Mouse (Mus musculus): Measurements from ENCODE around the gene Naa38. TPM values are rescaled to one million over a fixed set of nuclear protein-coding genes. Genes with fewer than 3 reads are reported as not detected.

The Naa38 gene
- total RNA-seq, 2 experiments from 2014 or later: 79.5 to 87.9 TPM

DNA sequence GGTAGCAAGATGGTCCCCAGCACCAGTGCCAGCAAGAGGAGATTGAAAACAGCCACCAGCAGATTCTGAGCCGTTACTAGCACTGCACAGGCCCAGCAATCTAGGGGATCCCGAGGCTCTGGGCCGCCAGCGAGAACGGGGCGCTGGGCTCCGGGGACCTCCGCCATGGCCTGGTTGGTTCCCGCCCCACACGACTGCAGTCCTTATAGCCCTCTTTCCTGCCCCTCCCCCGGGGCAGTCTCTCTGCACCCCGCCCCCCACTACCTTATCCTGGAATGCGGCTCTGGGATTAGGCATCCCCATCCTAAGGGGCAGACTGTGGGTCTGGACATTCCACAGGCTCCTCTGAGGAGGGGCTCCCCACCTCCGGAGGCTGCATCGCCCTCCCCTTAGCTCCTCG, 2.8 kb downstream of the Naa38 start, which contains the start of gene Tmem88:
Gene Tmem88, minus strand, starts transcription at position 176 of the 400 bp plus-strand sequence.
- peak; percentile 54 for DNase-seq
- intact Hi-C loops (cut with DNase I; ENCODE audit: low total_unique reads): no loop called here

DNA sequence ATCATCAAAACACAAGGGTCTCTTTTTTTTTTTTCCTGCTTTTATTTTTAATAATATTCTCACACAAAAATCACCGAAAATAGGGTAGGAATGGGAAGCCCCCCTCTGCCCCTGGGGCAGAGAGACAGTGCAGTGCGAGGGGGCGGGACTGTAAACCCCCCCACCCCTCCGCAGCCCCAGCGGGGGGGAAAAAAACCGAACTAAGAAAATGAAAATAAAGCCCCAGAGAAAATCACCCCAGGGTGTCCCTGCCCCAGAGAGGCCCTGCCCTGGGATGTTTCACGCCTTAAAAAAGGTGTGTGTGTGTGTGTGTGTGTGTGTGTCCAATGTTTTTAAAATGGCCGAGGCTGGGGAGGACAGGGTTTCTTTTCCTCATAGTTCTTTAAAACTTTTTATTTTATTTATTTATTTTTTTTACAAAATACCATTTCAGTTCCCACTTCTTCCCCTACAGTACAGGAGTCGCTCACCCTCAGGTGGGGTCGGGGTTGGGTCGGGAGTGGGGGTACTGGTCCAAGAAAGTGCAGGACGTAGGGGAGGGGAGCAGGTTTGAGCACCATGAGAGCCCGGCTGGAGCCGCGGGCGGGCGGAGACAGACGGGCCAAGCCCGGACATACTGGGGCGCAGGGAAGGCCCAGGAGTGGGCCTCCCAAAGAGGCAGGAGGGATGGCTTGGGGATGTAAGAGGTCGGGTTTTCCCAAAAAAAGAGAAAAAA, 3.4 kb downstream of the Naa38 start:
- DNase-seq: no peak
- intact Hi-C loops (cut with DNase I; ENCODE audit: low total_unique reads): no loop called here

DNA sequence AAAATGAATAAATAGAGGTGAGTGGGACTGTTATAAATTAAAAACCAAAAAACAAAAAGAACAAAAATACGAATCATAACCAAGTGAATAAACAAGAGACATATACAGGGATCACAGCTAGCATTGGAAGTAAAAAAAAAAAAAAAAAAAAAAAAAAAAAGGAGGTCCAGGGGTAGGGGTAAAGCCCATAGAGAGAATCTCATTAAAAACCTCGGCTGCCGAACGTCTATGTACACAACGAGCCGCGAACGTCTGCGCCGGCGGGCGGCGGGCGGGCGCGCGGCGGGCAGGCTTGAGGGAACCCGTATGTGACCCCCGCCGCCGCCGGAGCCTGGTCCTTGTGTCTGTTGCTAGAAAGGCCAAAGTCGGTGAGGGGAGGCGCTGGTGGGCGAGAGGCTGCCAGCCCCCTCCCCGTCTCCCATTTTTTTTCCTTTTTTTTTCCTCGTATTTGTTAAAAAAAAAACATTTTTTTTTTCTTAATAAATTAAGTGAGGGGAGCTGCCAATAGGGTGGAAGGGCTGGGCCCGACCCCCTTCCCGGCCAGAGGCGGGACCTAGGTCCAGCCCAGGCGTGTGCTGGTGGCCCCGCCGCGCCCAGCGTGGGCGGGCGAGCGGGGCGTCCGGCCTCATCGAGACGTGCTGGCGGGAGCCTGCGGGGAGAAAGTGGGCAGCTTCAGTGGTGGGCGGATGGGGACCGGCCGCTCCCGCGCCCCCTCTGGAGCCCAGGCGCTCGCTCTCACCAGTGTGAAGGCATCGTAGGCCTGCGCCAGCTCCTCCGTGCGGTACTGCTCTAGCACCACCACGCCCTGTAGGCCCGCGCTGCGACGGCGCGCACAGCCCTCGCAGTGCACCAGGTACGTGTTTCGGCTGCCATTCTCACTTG, 4.2 kb downstream of the Naa38 start:
- DNase-seq: no peak

GRCm38 (mm10) chr11:69400083-69400850, 5.0 kb downstream of the Naa38 start:
- intact Hi-C loops (cut with DNase I; ENCODE audit: low total_unique reads): loop anchor here (5.0 to 10.0 kb wide), 2 partner anchors 37 to 115 kb away; no protein-coding TSS in a partner anchor
- DNase-seq: no peak

More for the DNA sequence above, 4.2 kb downstream of the Naa38 start:
- intact Hi-C loops (cut with DNase I; ENCODE audit: low total_unique reads): loop anchor here (5.0 to 10.0 kb wide), 2 partner anchors 38 to 115 kb away; no protein-coding TSS in a partner anchor

DNA sequence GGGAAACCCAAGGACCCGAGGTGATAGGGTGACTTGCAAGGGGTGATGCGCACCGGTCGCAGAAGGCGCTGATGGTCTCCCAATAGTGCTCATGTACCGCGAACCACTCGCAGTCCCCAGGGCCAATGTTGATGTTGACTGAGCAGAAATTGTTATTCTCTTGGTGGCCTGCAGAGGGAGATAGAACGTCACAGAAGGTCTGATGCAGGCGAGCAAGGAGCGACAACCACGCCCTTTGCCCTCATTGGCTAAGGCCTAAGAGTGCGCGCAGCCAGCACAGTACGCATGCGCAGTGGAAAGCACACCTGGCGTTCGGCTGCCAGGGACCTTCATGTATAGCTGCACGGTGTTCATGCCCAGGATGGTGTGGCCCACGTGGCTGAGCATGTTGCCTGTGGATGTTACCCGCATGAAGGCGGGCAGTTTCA, 5.9 kb downstream of the Naa38 start:
- intact Hi-C loops (cut with DNase I; ENCODE audit: low total_unique reads): loop anchor here (5.0 to 10.0 kb wide), 2 partner anchors 36 to 114 kb away; no protein-coding TSS in a partner anchor

DNA sequence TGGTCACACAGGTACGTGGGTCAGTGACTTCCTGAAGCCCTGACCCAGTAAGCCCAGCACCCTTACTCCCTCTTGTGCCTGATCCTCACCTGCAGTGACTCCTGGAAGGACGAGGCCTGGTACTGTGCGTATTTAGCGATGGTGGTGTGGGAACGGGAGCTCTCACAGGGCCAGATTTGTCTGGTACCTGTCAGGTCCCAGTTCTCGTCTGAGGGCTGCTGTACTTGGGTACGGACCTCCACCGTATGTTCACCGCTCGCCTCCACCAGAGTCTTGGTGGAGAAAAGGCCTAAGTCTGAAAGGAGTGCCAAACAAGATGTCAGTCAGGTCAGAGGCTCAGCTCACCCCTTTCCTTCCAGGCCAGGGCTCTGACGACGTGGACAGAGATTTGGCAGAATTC, 6.7 kb downstream of the Naa38 start:
- intact Hi-C loops (cut with DNase I; ENCODE audit: low total_unique reads): loop anchor here (5.0 to 10.0 kb wide), 2 partner anchors 35 to 113 kb away; no protein-coding TSS in a partner anchor
- DNase-seq: no peak

More for the DNA sequence above, 5.9 kb downstream of the Naa38 start:
- peak; percentile 85 for DNase-seq

DNA sequence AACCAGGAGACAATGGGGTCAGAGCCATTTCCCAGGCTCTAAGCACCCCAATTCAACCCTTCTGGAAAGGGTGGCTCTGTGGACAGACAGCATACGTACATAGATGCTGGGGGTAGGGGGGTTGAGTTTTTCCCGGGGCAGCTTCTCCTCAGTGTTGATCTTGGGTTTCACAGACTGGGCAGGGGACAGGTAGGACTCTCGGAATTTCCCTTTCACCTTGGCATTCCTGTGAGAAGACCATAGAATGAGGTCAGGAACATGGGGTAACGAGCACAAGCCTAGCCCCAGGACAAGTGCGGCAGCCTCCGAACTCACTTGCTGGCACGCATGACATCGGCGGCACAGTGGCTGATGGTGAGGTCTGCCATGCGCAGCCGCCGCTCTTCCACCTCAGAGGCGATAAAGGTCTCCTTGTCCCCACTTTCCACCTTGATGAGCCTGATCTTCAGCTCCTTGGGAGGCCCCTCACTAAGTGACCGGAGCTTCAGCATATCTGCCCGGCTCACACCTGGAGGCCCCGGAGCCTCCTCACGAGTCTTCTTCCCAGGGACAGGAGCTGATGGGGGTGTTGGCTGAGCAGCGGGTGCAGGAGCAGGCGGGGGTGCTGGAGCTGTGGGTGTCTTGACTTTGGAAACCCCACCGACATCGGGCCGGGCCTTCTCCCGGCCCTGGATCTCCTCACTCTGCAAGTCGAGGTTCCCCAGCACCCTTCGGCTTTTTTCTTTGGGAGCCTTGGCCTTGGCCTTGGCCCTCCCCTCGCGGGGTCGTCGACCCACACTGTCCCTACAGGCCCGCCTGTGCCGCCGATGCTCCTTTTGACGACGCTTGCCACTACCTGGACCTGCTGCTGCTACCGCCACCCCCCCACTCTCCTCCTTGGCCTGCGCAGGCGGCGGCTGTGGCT, 8.7 kb downstream of the Naa38 start:
- intact Hi-C loops (cut with DNase I; ENCODE audit: low total_unique reads): loop anchor here (5.0 to 10.0 kb wide), 2 partner anchors 33 to 111 kb away; no protein-coding TSS in a partner anchor
- DNase-seq: no peak

DNA sequence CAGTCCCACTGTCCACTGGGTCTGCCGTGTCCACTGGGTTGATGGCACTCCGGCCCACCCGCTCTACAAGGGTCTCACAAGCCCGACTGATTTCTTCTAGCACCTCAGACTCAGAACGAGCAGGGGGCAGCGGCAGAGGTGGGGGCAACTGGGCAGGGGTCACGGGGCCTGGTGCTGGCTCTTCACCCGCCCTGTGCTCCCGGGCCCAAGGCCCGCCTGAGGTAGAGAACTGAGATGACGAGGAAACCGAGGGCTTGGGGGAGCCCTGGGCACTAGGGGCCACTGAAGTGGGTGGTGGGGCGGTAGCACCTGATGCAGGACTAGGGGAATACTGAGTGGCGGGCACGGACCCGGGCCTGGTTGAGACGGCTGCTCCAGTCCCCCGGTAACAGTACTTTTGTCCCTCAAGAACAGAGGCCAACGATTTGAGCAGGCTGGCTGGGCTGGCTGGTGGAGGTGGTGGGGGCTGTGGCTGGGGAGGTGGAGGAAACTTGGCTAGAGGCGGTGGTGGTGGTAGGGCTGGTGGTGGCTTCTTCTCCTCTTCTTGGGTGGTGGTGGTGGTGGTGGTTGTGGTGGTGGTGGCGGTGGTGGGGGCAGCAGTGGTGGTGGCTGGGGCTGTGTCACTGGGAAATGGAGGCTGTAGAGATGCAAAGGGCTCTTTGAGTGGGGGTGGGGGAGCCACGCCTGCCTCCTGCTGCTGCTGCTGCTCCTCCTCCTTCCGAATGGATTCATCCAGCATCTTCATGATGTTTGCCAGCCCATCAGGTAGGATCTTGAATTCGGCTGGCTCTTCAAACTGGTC, 9.5 kb downstream of the Naa38 start:
- DNase-seq: no peak
- intact Hi-C loops (cut with DNase I; ENCODE audit: low total_unique reads): loop anchor here (5.0 to 10.0 kb wide), 2 partner anchors 33 to 110 kb away; no protein-coding TSS in a partner anchor

GRCm38 (mm10) chr11:69405397-69406200, 10.3 kb downstream of the Naa38 start:
- intact Hi-C loops (cut with DNase I; ENCODE audit: low total_unique reads): loop anchor here (10.0 kb wide), 1 partner anchor 109 kb away; no protein-coding TSS in a partner anchor
- DNase-seq: no peak

GRCm38 (mm10) chr11:69406282-69406681, 11.0 kb downstream of the Naa38 start:
- no peak for DNase-seq
- intact Hi-C loops (cut with DNase I; ENCODE audit: low total_unique reads): loop anchor here (10.0 kb wide), 1 partner anchor 109 kb away; no protein-coding TSS in a partner anchor

DNA sequence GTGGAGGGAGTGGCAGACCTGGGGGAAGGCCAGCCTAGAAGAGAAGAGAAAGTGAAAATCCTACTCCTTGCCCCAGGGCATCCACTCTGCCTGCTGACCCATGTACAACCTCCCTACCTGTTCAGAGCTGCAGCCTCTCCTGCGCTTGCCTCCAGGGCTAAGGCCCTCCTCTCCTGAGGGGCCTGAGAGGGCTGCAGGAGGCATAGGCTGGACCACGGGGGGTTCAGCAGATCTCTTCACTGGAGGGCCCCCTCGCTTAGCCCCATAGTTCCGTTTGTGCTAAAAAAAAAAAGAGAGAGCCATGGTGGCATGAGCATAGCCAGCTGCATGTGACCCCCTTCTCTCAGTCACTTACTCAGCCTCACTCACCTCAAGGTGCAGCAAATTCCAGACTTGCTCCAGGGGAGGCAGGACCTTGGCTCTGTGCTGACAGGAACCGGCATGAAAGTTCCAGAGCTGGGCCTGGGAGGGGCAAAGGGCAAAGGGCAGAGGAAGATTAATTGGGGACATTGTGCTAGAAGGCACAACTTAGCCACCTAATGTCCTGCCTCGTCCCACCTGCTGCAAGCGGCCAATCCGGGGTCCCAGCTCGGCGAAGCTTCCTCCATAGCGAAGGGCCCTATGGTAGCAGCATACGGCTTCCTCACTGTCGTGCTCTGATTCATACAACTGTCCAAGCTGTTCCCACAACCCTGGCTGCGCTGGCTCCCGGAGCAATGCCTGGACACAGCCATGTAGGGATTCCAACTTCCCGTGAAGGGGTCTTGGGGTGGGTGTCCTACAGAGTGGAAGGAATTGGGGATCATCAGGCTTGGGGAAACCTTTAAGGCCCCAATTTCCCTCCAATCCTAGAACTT, 11.8 kb downstream of the Naa38 start:
- DNase-seq: no peak
- intact Hi-C loops (cut with DNase I; ENCODE audit: low total_unique reads): loop anchor here (10.0 kb wide), 1 partner anchor 108 kb away; no protein-coding TSS in a partner anchor

- intact Hi-C loops (cut with DNase I; ENCODE audit: low total_unique reads): loop anchor here (10.0 kb wide), 1 partner anchor 107 kb away; no protein-coding TSS in a partner anchor
These were observed 12.4 kb downstream of the Naa38 start for GRCm38 (mm10) chr11:69407724-69408004.

GRCm38 (mm10) chr11:69408541-69409377, 13.5 kb downstream of the Naa38 start:
- intact Hi-C loops (cut with DNase I; ENCODE audit: low total_unique reads): loop anchor here (10.0 kb wide), 1 partner anchor 106 kb away; no protein-coding TSS in a partner anchor
- DNase-seq: peak; percentile 75

More at GRCm38 (mm10) chr11:69407724-69408004, 12.4 kb downstream of the Naa38 start:
- DNase-seq: no peak

- DNase-seq: peak; percentile 87
- intact Hi-C loops (cut with DNase I; ENCODE audit: low total_unique reads): loop anchor here (10.0 kb wide), 1 partner anchor 105 kb away; no protein-coding TSS in a partner anchor
These were observed 14.2 kb downstream of the Naa38 start for GRCm38 (mm10) chr11:69409378-69410044.
